Mouse (Mus musculus): Measurements from ENCODE around the gene Klf7. TPM values are rescaled to one million over a fixed set of nuclear protein-coding genes. Genes with fewer than 3 reads are reported as not detected.

Klf7 gene
- polyA plus RNA-seq, 1 experiment from 2014 or later, result 21.0 TPM

- Histone ChIP-seq H3K9ac (ENCODE audit: low read depth, low read length) (peak overlapping the region; percentile 84), H3K27me3 (ENCODE audit: control insufficient read depth, insufficient read depth, low read length) (no peaks in the 10 kb centered on the region), H3K4me2 (replicated peaks; ENCODE audit: low read depth, low read length) (peak overlapping the region; percentile 76), H3K4me3 (ENCODE audit: low read length) (peak overlapping the region; percentile 85), H3K36me3 (ENCODE audit: control insufficient read depth, insufficient read depth, low read length) (no peaks in the 10 kb centered on the region), H3K4me1 (ENCODE audit: control insufficient read depth, insufficient read depth, low read length) (peaks cover 17% of the 10 kb centered on the region; the same call in 1 of the 2 replicates), H3K27ac (ENCODE audit: low read depth, low read length) (peak overlapping the region; percentile 100), H3K9me3 (ENCODE audit: control insufficient read depth, low read length) (no peaks in the 10 kb centered on the region)
- ATAC-seq (ENCODE audit: low FRiP score, low TSS enrichment), result peak; percentile 51
- WGBS, result under 1% methylated on average over 25 of the region's 25 CpGs
Observed at GRCm38 (mm10) chr1:64120811-64121515, 1.1 kb downstream of the Klf7 start.

- under 1% methylated on average over 13 of the region's 13 CpGs for WGBS
- H3K27ac ChIP-seq (ENCODE audit: low read depth, low read length), result peak overlapping the region; percentile 100
- peaks cover 17% of the 10 kb centered on the region; the same call in 1 of the 2 replicates for H3K4me1 ChIP-seq (ENCODE audit: control insufficient read depth, insufficient read depth, low read length)
- peak overlapping the region; percentile 85 for H3K4me3 ChIP-seq (ENCODE audit: low read length)
- H3K36me3 ChIP-seq (ENCODE audit: control insufficient read depth, insufficient read depth, low read length), result no peaks in the 10 kb centered on the region
- H3K27me3 ChIP-seq (ENCODE audit: control insufficient read depth, insufficient read depth, low read length), result no peaks in the 10 kb centered on the region
- peak overlapping the region; percentile 84 for H3K9ac ChIP-seq (ENCODE audit: low read depth, low read length)
- no peaks in the 10 kb centered on the region for H3K9me3 ChIP-seq (ENCODE audit: control insufficient read depth, low read length)
- H3K4me2 ChIP-seq (replicated peaks; ENCODE audit: low read depth, low read length), result peak overlapping the region; percentile 76
- no peak for ATAC-seq (ENCODE audit: low FRiP score, low TSS enrichment)
Observed at GRCm38 (mm10) chr1:64120421-64120810, 1.7 kb downstream of the Klf7 start.

- Histone ChIP-seq H3K9ac (ENCODE audit: low read depth, low read length) (peak overlapping the region; percentile 84), H3K27ac (ENCODE audit: low read depth, low read length) (peak overlapping the region; percentile 100), H3K4me2 (replicated peaks; ENCODE audit: low read depth, low read length) (peak overlapping the region; percentile 76), H3K36me3 (ENCODE audit: control insufficient read depth, insufficient read depth, low read length) (no peaks in the 10 kb centered on the region), H3K27me3 (ENCODE audit: control insufficient read depth, insufficient read depth, low read length) (no peaks in the 10 kb centered on the region), H3K4me1 (ENCODE audit: control insufficient read depth, insufficient read depth, low read length) (peaks cover 17% of the 10 kb centered on the region; the same call in 1 of the 2 replicates), H3K4me3 (ENCODE audit: low read length) (peak overlapping the region; percentile 85), H3K9me3 (ENCODE audit: control insufficient read depth, low read length) (no peaks in the 10 kb centered on the region)
- no peak for ATAC-seq (ENCODE audit: low FRiP score, low TSS enrichment)
- 4% methylated on average over 8 of the region's 8 CpGs for WGBS
Observed at GRCm38 (mm10) chr1:64119851-64120250, 2.2 kb downstream of the Klf7 start.

- Histone ChIP-seq H3K4me2 (replicated peaks; ENCODE audit: low read depth, low read length) (peak overlapping the region; percentile 76), H3K9me3 (ENCODE audit: control insufficient read depth, low read length) (no peaks in the 10 kb centered on the region), H3K4me3 (ENCODE audit: low read length) (peak overlapping the region; percentile 85), H3K4me1 (ENCODE audit: control insufficient read depth, insufficient read depth, low read length) (peaks cover 17% of the 10 kb centered on the region; the same call in 1 of the 2 replicates), H3K27me3 (ENCODE audit: control insufficient read depth, insufficient read depth, low read length) (no peaks in the 10 kb centered on the region), H3K9ac (ENCODE audit: low read depth, low read length) (peak overlapping the region; percentile 84), H3K36me3 (ENCODE audit: control insufficient read depth, insufficient read depth, low read length) (no peaks in the 10 kb centered on the region), H3K27ac (ENCODE audit: low read depth, low read length) (peak overlapping the region; percentile 100)
- no peak for ATAC-seq (ENCODE audit: low FRiP score, low TSS enrichment)
- 14% methylated on average over 7 of the region's 7 CpGs for WGBS
Observed at GRCm38 (mm10) chr1:64119358-64119794, 2.7 kb downstream of the Klf7 start.

GRCm38 (mm10) chr1:64118285-64119170 lies 3.6 kb downstream of the Klf7 start:
- Histone ChIP-seq H3K27me3 (ENCODE audit: control insufficient read depth, insufficient read depth, low read length) (no peaks in the 10 kb centered on the region), H3K36me3 (ENCODE audit: control insufficient read depth, insufficient read depth, low read length) (no peaks in the 10 kb centered on the region), H3K4me2 (replicated peaks; ENCODE audit: low read depth, low read length) (peak overlapping the region; percentile 76), H3K4me1 (ENCODE audit: control insufficient read depth, insufficient read depth, low read length) (peaks cover 17% of the 10 kb centered on the region; the same call in 1 of the 2 replicates), H3K27ac (ENCODE audit: low read depth, low read length) (peak overlapping the region; percentile 100), H3K9ac (ENCODE audit: low read depth, low read length) (peak overlapping the region; percentile 84; the same call in 1 of the 2 replicates), H3K9me3 (ENCODE audit: control insufficient read depth, low read length) (no peaks in the 10 kb centered on the region), H3K4me3 (ENCODE audit: low read length) (peak overlapping the region; percentile 85)
- ATAC-seq (ENCODE audit: low FRiP score, low TSS enrichment), result no peak
- 38% methylated on average over 6 of the region's 6 CpGs for WGBS

GRCm38 (mm10) chr1:64117478-64118284 lies 4.4 kb downstream of the Klf7 start:
- Histone ChIP-seq H3K4me1 (ENCODE audit: control insufficient read depth, insufficient read depth, low read length) (peaks cover 17% of the 10 kb centered on the region; the same call in 1 of the 2 replicates), H3K4me3 (ENCODE audit: low read length) (peak overlapping the region; percentile 85; the same call in 1 of the 2 replicates), H3K27me3 (ENCODE audit: control insufficient read depth, insufficient read depth, low read length) (no peaks in the 10 kb centered on the region), H3K36me3 (ENCODE audit: control insufficient read depth, insufficient read depth, low read length) (no peaks in the 10 kb centered on the region), H3K9me3 (ENCODE audit: control insufficient read depth, low read length) (no peaks in the 10 kb centered on the region), H3K27ac (ENCODE audit: low read depth, low read length) (no peak overlapping the region), H3K9ac (ENCODE audit: low read depth, low read length) (no peak overlapping the region), H3K4me2 (replicated peaks; ENCODE audit: low read depth, low read length) (peak overlapping the region; percentile 76; the same call in 1 of the 2 replicates)
- WGBS, result 66% methylated on average over 11 of the region's 11 CpGs
- no peak for ATAC-seq (ENCODE audit: low FRiP score, low TSS enrichment)

- Histone ChIP-seq H3K4me3 (ENCODE audit: low read length) (no peak overlapping the region), H3K9ac (ENCODE audit: low read depth, low read length) (no peak overlapping the region), H3K36me3 (ENCODE audit: control insufficient read depth, insufficient read depth, low read length) (no peaks in the 10 kb centered on the region), H3K4me2 (replicated peaks; ENCODE audit: low read depth, low read length) (no peak overlapping the region), H3K27me3 (ENCODE audit: control insufficient read depth, insufficient read depth, low read length) (no peaks in the 10 kb centered on the region), H3K27ac (ENCODE audit: low read depth, low read length) (no peak overlapping the region), H3K4me1 (ENCODE audit: control insufficient read depth, insufficient read depth, low read length) (peaks cover 17% of the 10 kb centered on the region; the same call in 1 of the 2 replicates), H3K9me3 (ENCODE audit: control insufficient read depth, low read length) (no peaks in the 10 kb centered on the region)
- WGBS, result 74% methylated on average over 6 of the region's 6 CpGs
- ATAC-seq (ENCODE audit: low FRiP score, low TSS enrichment), result no peak
Observed at GRCm38 (mm10) chr1:64116746-64117455, 5.2 kb downstream of the Klf7 start.

- no peaks in the 10 kb centered on the region; the same call in 1 of the 2 replicates for H3K36me3 ChIP-seq (ENCODE audit: control insufficient read depth, insufficient read depth, low read length)
- H3K27ac ChIP-seq (ENCODE audit: low read depth, low read length), result no peak overlapping the region
- H3K4me3 ChIP-seq (ENCODE audit: low read length), result no peak overlapping the region
- H3K9ac ChIP-seq (ENCODE audit: low read depth, low read length), result no peak overlapping the region
- ATAC-seq (ENCODE audit: low FRiP score, low TSS enrichment), result no peak
- H3K9me3 ChIP-seq (ENCODE audit: control insufficient read depth, low read length), result no peaks in the 10 kb centered on the region
- 80% methylated on average over 3 of the region's 3 CpGs for WGBS
- H3K4me2 ChIP-seq (replicated peaks; ENCODE audit: low read depth, low read length), result no peak overlapping the region
- H3K4me1 ChIP-seq (ENCODE audit: control insufficient read depth, insufficient read depth, low read length), result peaks cover 17% of the 10 kb centered on the region; the same call in 1 of the 2 replicates
- no peaks in the 10 kb centered on the region for H3K27me3 ChIP-seq (ENCODE audit: control insufficient read depth, insufficient read depth, low read length)
Observed at GRCm38 (mm10) chr1:64114579-64114978, 7.5 kb downstream of the Klf7 start.

Measured in kidney, embryonic 14.5 days (tissue).